Mouse (Mus musculus) limb, embryonic 12.5 days (tissue): ENCODE results near the gene Nebl. TPM values are rescaled to one million over a fixed set of nuclear protein-coding genes. Genes with fewer than 3 reads are reported as not detected.

Experiments
- ATAC-seq: fragments of 200-750 bp; cut with Nextera tagmentation; 2 replicates; pipeline ENCODE4 v1.8.0; 2017; ENCODE audit warnings: low read depth, moderate TSS enrichment; ENCODE audit not compliant: insufficient number of reproducible peaks, insufficient read depth, low FRiP score, low TSS enrichment
- H3K27ac ChIP-seq: fragments of 300-500 bp; sonication (generic); 2 replicates; pipeline ENCODE4 v1.5.1; 2016; ENCODE audit warnings: mild to moderate bottlenecking, moderate library complexity
- H3K27me3 ChIP-seq: fragments of 300-500 bp; sonication (generic); 2 replicates; pipeline ENCODE4 v1.6.1; 2016; ENCODE audit warnings: mild to moderate bottlenecking, moderate library complexity
- H3K36me3 ChIP-seq: fragments of 300-500 bp; sonication (generic); 2 replicates; pipeline ENCODE4 v1.6.1; 2016; ENCODE audit warnings: mild to moderate bottlenecking, moderate library complexity
- H3K4me1 ChIP-seq: fragments of 300-500 bp; sonication (generic); replicated peaks from 2 replicates; pipeline ENCODE4 v1.6.1; 2016
- H3K4me2 ChIP-seq: fragments of 300-500 bp; sonication (generic); 2 replicates; pipeline ENCODE4 v1.6.1; 2016; ENCODE audit warnings: mild to moderate bottlenecking, moderate library complexity
- H3K4me3 ChIP-seq: fragments of 300-500 bp; sonication (generic); replicated peaks from 2 replicates; pipeline ENCODE4 v1.5.1; 2016; ENCODE audit warnings: mild to moderate bottlenecking
- H3K9ac ChIP-seq: fragments of 300-500 bp; sonication (generic); replicated peaks from 2 replicates; pipeline ENCODE4 v1.6.1; 2016; ENCODE audit warnings: mild to moderate bottlenecking, moderate library complexity
- H3K9me3 ChIP-seq: fragments of 300-500 bp; sonication (generic); 2 replicates; pipeline ENCODE4 v1.6.1; 2016; ENCODE audit warnings: mild to moderate bottlenecking, moderate library complexity
- WGBS: fragments of 180-500 bp; shearing (Covaris S2); methylation state at CpG from one replicate; pipeline ENCODE4 v1.1.7; 2016; 5-methylcytosine and 5-hydroxymethylcytosine counted together
- polyA plus RNA-seq: library from polyadenylated mRNA; unstranded; fragments of >200 nt; fragmentation: Nextera tagmentation; extraction: Ambion mirVana; gene quantifications from 2 replicates; pipeline ENCODE4 v1.2.1, GENCODE M21; 2016

Gene Nebl
- polyA plus RNA-seq, 1 experiment from 2014 or later, result 10.4 TPM

- no peak overlapping the region for H3K4me3 ChIP-seq
- H3K4me2 ChIP-seq, result no peak overlapping the region
- H3K9me3 ChIP-seq, result no peaks in the 10 kb centered on the region
- ATAC-seq, result no peak
- H3K27me3 ChIP-seq, result no peaks in the 10 kb centered on the region
- WGBS, result 87% methylated on average over 10 of the region's 10 CpGs
- H3K36me3 ChIP-seq, result no peaks in the 10 kb centered on the region
- no peak overlapping the region for H3K27ac ChIP-seq
- H3K4me1 ChIP-seq, result no peaks in the 10 kb centered on the region
- H3K9ac ChIP-seq, result no peak overlapping the region
Observed at GRCm38 (mm10) chr2:17436739-17437440, 294.4 kb downstream of the Nebl start.

GRCm38 (mm10) chr2:17435217-17435616 is 296.0 kb downstream of the Nebl start:
- ATAC-seq, result no peak
- no peak overlapping the region for H3K27ac ChIP-seq
- no peaks in the 10 kb centered on the region for H3K4me1 ChIP-seq
- H3K9me3 ChIP-seq, result no peaks in the 10 kb centered on the region
- no peak overlapping the region for H3K4me2 ChIP-seq
- H3K9ac ChIP-seq, result no peak overlapping the region
- H3K4me3 ChIP-seq, result no peak overlapping the region
- no peaks in the 10 kb centered on the region for H3K36me3 ChIP-seq
- 78% methylated on average over 4 of the region's 4 CpGs for WGBS
- no peaks in the 10 kb centered on the region for H3K27me3 ChIP-seq

GRCm38 (mm10) chr2:17429028-17429427 is 302.2 kb downstream of the Nebl start:
- no peak for ATAC-seq

GRCm38 (mm10) chr2:17428156-17428555 is 303.1 kb downstream of the Nebl start:
- Histone ChIP-seq H3K36me3 (no peaks in the 10 kb centered on the region), H3K4me1 (no peaks in the 10 kb centered on the region), H3K4me3 (no peak overlapping the region), H3K27ac (no peak overlapping the region), H3K9me3 (no peaks in the 10 kb centered on the region), H3K4me2 (no peak overlapping the region), H3K9ac (no peak overlapping the region), H3K27me3 (no peaks in the 10 kb centered on the region)
- 87% methylated on average over 4 of the region's 4 CpGs for WGBS
- no peak for ATAC-seq

More at GRCm38 (mm10) chr2:17429028-17429427, 302.2 kb downstream of the Nebl start:
- no peaks in the 10 kb centered on the region for H3K4me1 ChIP-seq
- 89% methylated on average over 4 of the region's 4 CpGs for WGBS
- H3K27ac ChIP-seq, result no peak overlapping the region
- H3K4me2 ChIP-seq, result no peak overlapping the region
- no peak overlapping the region for H3K4me3 ChIP-seq
- H3K27me3 ChIP-seq, result no peaks in the 10 kb centered on the region
- no peak overlapping the region for H3K9ac ChIP-seq
- H3K9me3 ChIP-seq, result no peaks in the 10 kb centered on the region
- H3K36me3 ChIP-seq, result no peaks in the 10 kb centered on the region

- H3K4me1 ChIP-seq, result no peaks in the 10 kb centered on the region
- no peak overlapping the region for H3K27ac ChIP-seq
- H3K4me2 ChIP-seq, result no peak overlapping the region
- 5% methylated on average over 1 of the region's 1 CpGs for WGBS
- H3K4me3 ChIP-seq, result no peak overlapping the region
- no peaks in the 10 kb centered on the region for H3K36me3 ChIP-seq
- H3K9ac ChIP-seq, result no peak overlapping the region
- H3K27me3 ChIP-seq, result no peaks in the 10 kb centered on the region
- ATAC-seq, result no peak
- no peaks in the 10 kb centered on the region for H3K9me3 ChIP-seq
Observed at GRCm38 (mm10) chr2:17422967-17423366, 308.3 kb downstream of the Nebl start.

DNA sequence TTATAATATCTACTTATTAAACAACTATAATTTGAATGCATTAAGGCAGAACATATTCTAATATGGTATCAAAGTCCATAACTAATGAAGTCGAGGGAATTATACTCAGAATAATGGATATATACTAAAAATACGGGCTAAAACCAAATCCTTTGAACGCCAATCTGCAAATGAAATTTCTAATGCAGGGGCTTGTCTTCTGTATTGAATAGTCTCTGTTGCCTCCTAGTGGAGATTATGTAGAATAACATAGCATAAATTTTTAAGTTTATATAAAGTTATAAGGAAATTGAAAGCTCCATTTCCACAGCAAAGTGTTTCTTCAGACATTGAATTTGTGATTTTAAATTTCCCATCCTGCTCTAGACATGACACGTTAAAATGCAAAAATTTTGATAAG is 315.9 kb downstream of the Nebl start:
- Histone ChIP-seq H3K27me3 (no peaks in the 10 kb centered on the region), H3K9ac (no peak overlapping the region), H3K4me3 (no peak overlapping the region), H3K4me1 (no peaks in the 10 kb centered on the region), H3K9me3 (no peaks in the 10 kb centered on the region), H3K4me2 (no peak overlapping the region), H3K36me3 (no peaks in the 10 kb centered on the region), H3K27ac (no peak overlapping the region)
- ATAC-seq, result no peak
- 24% methylated on average over 4 of the region's 4 CpGs for WGBS

GRCm38 (mm10) chr2:17414324-17414723 is 316.9 kb downstream of the Nebl start:
- H3K27me3 ChIP-seq, result no peaks in the 10 kb centered on the region
- H3K27ac ChIP-seq, result no peak overlapping the region
- no peak for ATAC-seq
- H3K4me2 ChIP-seq, result no peak overlapping the region
- H3K36me3 ChIP-seq, result no peaks in the 10 kb centered on the region
- WGBS, result 83% methylated on average over 2 of the region's 2 CpGs
- no peaks in the 10 kb centered on the region for H3K9me3 ChIP-seq
- H3K4me1 ChIP-seq, result no peaks in the 10 kb centered on the region
- no peak overlapping the region for H3K4me3 ChIP-seq
- H3K9ac ChIP-seq, result no peak overlapping the region

GRCm38 (mm10) chr2:17413496-17414268 is 317.6 kb downstream of the Nebl start:
- Histone ChIP-seq H3K4me3 (no peak overlapping the region), H3K9ac (no peak overlapping the region), H3K4me1 (no peaks in the 10 kb centered on the region), H3K9me3 (no peaks in the 10 kb centered on the region), H3K27me3 (no peaks in the 10 kb centered on the region), H3K27ac (no peak overlapping the region), H3K4me2 (no peak overlapping the region), H3K36me3 (no peaks in the 10 kb centered on the region)
- ATAC-seq, result no peak
- WGBS, result 76% methylated on average over 8 of the region's 8 CpGs

- Histone ChIP-seq H3K27ac (no peak overlapping the region), H3K36me3 (no peaks in the 10 kb centered on the region), H3K9me3 (no peaks in the 10 kb centered on the region), H3K4me3 (no peak overlapping the region), H3K4me2 (no peak overlapping the region), H3K4me1 (no peaks in the 10 kb centered on the region), H3K9ac (no peak overlapping the region), H3K27me3 (no peaks in the 10 kb centered on the region)
- 82% methylated on average over 5 of the region's 5 CpGs for WGBS
- no peak for ATAC-seq
Observed at GRCm38 (mm10) chr2:17409276-17409675, 322.0 kb downstream of the Nebl start.

- 56% methylated on average over 4 of the region's 4 CpGs for WGBS
- Histone ChIP-seq H3K27me3 (no peaks in the 10 kb centered on the region), H3K4me2 (no peak overlapping the region), H3K36me3 (no peaks in the 10 kb centered on the region), H3K4me1 (no peaks in the 10 kb centered on the region), H3K4me3 (no peak overlapping the region), H3K9me3 (no peaks in the 10 kb centered on the region), H3K9ac (no peak overlapping the region), H3K27ac (no peak overlapping the region)
- no peak for ATAC-seq
Observed at GRCm38 (mm10) chr2:17405899-17406531, 325.2 kb downstream of the Nebl start.

DNA sequence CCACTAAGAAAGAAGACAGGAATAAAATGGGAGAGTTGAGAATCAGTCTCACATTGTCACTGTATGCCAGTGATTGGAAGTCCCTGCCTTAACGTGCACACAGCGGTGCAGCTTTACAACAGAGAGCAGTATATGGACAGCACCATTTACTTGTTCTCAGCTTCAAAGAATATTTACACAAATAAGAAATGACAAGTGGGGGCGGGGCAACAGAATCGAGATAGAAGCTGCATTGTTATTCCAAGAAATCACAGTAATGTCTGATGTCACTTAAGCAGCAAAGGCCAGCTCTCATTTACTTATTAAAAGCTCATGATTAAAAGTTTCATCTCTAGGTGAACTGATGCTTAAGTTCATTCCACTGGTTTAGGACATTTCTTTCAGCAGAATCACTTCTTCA is 328.8 kb downstream of the Nebl start:
- ATAC-seq, result no peak
- no peaks in the 10 kb centered on the region for H3K9me3 ChIP-seq
- H3K27me3 ChIP-seq, result no peaks in the 10 kb centered on the region
- no peaks in the 10 kb centered on the region for H3K36me3 ChIP-seq
- H3K27ac ChIP-seq, result no peak overlapping the region
- no peak overlapping the region for H3K4me3 ChIP-seq
- H3K4me2 ChIP-seq, result no peak overlapping the region
- 85% methylated on average over 4 of the region's 4 CpGs for WGBS
- no peaks in the 10 kb centered on the region for H3K4me1 ChIP-seq
- no peak overlapping the region for H3K9ac ChIP-seq
